Mouse (Mus musculus) forebrain, embryonic 15.5 days (tissue): Measurements from ENCODE around the gene Chchd1. TPM values are rescaled to one million over a fixed set of nuclear protein-coding genes. Genes with fewer than 3 reads are reported as not detected.
A peak's percentile ranks its signal among the peaks of the same experiment; 100 is the strongest.

Source experiments
- ATAC-seq: fragments of 200-750 bp; cut with Nextera tagmentation; replicated peaks from 2 replicates; pipeline ENCODE4 v1.8.0; 2017; ENCODE audit warnings: mild to moderate bottlenecking, moderate TSS enrichment, moderate library complexity
- H3K27ac ChIP-seq: fragments of 300-500 bp; sonication (generic); replicated peaks from 2 replicates; pipeline ENCODE4 v1.5.1; 2015; ENCODE audit warnings: mild to moderate bottlenecking, inconsistent platforms
- H3K27me3 ChIP-seq: fragments of 300-500 bp; sonication (generic); 2 replicates; pipeline ENCODE4 v1.6.1; 2015; ENCODE audit warnings: inconsistent platforms
- H3K36me3 ChIP-seq: fragments of 300-500 bp; sonication (generic); 2 replicates; pipeline ENCODE4 v1.6.1; 2015; ENCODE audit warnings: mild to moderate bottlenecking, inconsistent platforms
- H3K4me1 ChIP-seq: fragments of 300-500 bp; sonication (generic); 2 replicates; pipeline ENCODE4 v1.6.1; 2015; ENCODE audit warnings: inconsistent platforms
- H3K4me2 ChIP-seq: fragments of 300-500 bp; sonication (generic); replicated peaks from 2 replicates; pipeline ENCODE4 v1.6.1; 2015; ENCODE audit warnings: mild to moderate bottlenecking, inconsistent platforms
- H3K4me3 ChIP-seq: fragments of 300-500 bp; sonication (generic); 2 replicates; pipeline ENCODE4 v1.5.1; 2015; ENCODE audit warnings: mild to moderate bottlenecking, inconsistent platforms
- H3K9ac ChIP-seq: fragments of 300-500 bp; sonication (generic); replicated peaks from 2 replicates; pipeline ENCODE4 v1.6.1; 2015; ENCODE audit warnings: mild to moderate bottlenecking, inconsistent platforms
- H3K9me3 ChIP-seq: fragments of 300-500 bp; sonication (generic); 2 replicates; pipeline ENCODE4 v1.6.1; 2016; ENCODE audit warnings: inconsistent platforms
- WGBS: fragments of 180-500 bp; shearing (Covaris S2); methylation state at CpG from one replicate; pipeline ENCODE4 v1.1.7; 2015; ENCODE audit warnings: mixed read lengths; 5-methylcytosine and 5-hydroxymethylcytosine counted together
- polyA plus RNA-seq: library from polyadenylated mRNA; unstranded; fragments of >200 nt; fragmentation: Nextera tagmentation; extraction: Ambion mirVana; gene quantifications from 2 replicates; pipeline ENCODE4 v1.2.1, GENCODE M21; 2015

The Chchd1 gene
- polyA plus RNA-seq, 1 experiment from 2014 or later = 213 TPM

DNA sequence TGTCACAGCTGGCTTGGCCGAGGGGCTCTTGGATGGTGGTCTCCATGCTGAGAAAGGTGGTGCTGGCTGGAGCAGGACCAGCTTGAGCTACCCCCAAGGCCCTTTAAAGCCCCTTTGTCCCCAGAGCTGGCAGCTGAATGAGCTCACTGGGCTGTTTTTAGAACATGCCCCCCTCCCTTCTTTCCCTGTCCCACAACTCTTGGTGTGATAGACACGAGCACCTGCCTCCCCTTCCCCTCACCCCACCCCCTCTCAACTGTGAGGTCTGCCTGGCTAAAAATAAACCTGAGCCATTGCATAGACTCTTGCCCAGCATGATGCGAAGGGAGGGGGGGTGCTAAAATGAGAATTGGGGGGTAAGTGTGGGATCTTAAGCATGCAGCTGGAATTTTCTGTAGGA is 38.4 kb upstream of the Chchd1 start:
- no peak overlapping the region for H3K27ac ChIP-seq

GRCm38 (mm10) chr14:20667469-20667868 is 35.3 kb upstream of the Chchd1 start:
- Histone ChIP-seq H3K9me3 (no peaks in the 10 kb centered on the region), H3K4me3 (no peak overlapping the region), H3K27ac (no peak overlapping the region), H3K36me3 (no peaks in the 10 kb centered on the region), H3K27me3 (peaks cover 8% of the 10 kb centered on the region; the same call in 1 of the 2 replicates), H3K4me1 (no peaks in the 10 kb centered on the region), H3K4me2 (no peak overlapping the region), H3K9ac (no peak overlapping the region)
- ATAC-seq = no peak
- 67% methylated on average over 1 of the region's 1 CpGs for WGBS

More for the DNA sequence above, 38.4 kb upstream of the Chchd1 start:
- Histone ChIP-seq H3K9me3 (no peaks in the 10 kb centered on the region), H3K4me1 (peaks cover 11% of the 10 kb centered on the region), H3K27me3 (0 out of 2 replicates have a peak, but pooled peaks cover 8% of the 10 kb centered on the region), H3K9ac (no peak overlapping the region), H3K36me3 (no peaks in the 10 kb centered on the region), H3K4me3 (no peak overlapping the region), H3K4me2 (no peak overlapping the region)
- no peak for ATAC-seq
- 40% methylated on average over 3 of the region's 3 CpGs for WGBS

- H3K4me3 ChIP-seq = no peak within 1 kb of the TSS
- no peak within 1 kb of the TSS for H3K9ac ChIP-seq
- H3K27ac ChIP-seq = no peak within 1 kb of the TSS
- no peak for ATAC-seq
- no peaks in the 10 kb centered on the region for H3K36me3 ChIP-seq
- 0 out of 2 replicates have a peak, but pooled peaks cover under 1% of the 10 kb centered on the region for H3K4me1 ChIP-seq
- H3K9me3 ChIP-seq = no peaks in the 10 kb centered on the region
- WGBS = 79% methylated on average over 8 of the region's 8 CpGs
- H3K4me2 ChIP-seq = no peak within 1 kb of the TSS
- H3K27me3 ChIP-seq = peaks cover 3% of the 10 kb centered on the region; the same call in 1 of the 2 replicates
Measured at GRCm38 (mm10) chr14:20668154-20668810, 34.5 kb upstream of the Chchd1 start, which contains the start of gene Synpo2l. Synpo2l (minus strand) TSS chr14:20668354.

DNA sequence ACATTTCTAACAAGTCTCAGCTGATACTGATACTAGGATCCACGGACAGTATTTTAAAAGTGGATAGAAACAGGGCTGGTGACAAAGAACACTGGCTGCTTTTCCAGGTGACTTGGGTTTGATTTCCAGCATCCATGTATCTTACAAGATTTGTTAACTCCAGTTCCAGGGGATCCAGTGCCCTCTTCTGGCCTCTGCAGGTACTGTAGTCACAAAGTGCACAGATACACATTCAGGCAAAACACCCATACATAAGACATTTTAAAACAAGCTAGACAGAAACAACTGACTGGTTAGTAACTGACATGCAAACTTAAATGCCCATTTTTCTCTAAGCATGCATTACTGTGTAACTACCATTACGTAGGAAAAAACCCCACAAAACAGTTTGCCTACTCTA is 29.8 kb upstream of the Chchd1 start:
- H3K4me2 ChIP-seq = peak overlapping the region; percentile 83; the same call in 1 of the 2 replicates
- ATAC-seq = no peak

GRCm38 (mm10) chr14:20673735-20674063 is 29.1 kb upstream of the Chchd1 start:
- Histone ChIP-seq H3K36me3 (peaks cover 27% of the 10 kb centered on the region), H3K9ac (peak overlapping the region; percentile 38), H3K4me1 (peaks cover 20% of the 10 kb centered on the region), H3K27ac (peak overlapping the region; percentile 83), H3K4me2 (peak overlapping the region; percentile 83), H3K4me3 (peak overlapping the region; percentile 85), H3K27me3 (no peaks in the 10 kb centered on the region; the same call in 1 of the 2 replicates), H3K9me3 (no peaks in the 10 kb centered on the region)
- peak; percentile 72 for ATAC-seq
- 12% methylated on average over 13 of the region's 13 CpGs for WGBS

More for the DNA sequence above, 29.8 kb upstream of the Chchd1 start:
- WGBS = 92% methylated on average over 2 of the region's 2 CpGs
- H3K4me1 ChIP-seq = peaks cover 20% of the 10 kb centered on the region
- peaks cover 20% of the 10 kb centered on the region for H3K36me3 ChIP-seq
- H3K4me3 ChIP-seq = no peak overlapping the region
- H3K27ac ChIP-seq = no peak overlapping the region
- H3K27me3 ChIP-seq = no peaks in the 10 kb centered on the region; the same call in 1 of the 2 replicates
- no peak overlapping the region for H3K9ac ChIP-seq
- H3K9me3 ChIP-seq = no peaks in the 10 kb centered on the region

GRCm38 (mm10) chr14:20674064-20674833 is 28.6 kb upstream of the Chchd1 start, which contains the start of gene Sec24c:
Sec24c (plus strand) TSS chr14:20674308.
- Histone ChIP-seq H3K9me3 (no peaks in the 10 kb centered on the region), H3K4me1 (peaks cover 20% of the 10 kb centered on the region), H3K4me3 (peak within 1 kb of the TSS; percentile 85), H3K27ac (peak within 1 kb of the TSS; percentile 83), H3K4me2 (peak within 1 kb of the TSS; percentile 83), H3K36me3 (peaks cover 32% of the 10 kb centered on the region), H3K27me3 (no peaks in the 10 kb centered on the region; the same call in 1 of the 2 replicates), H3K9ac (peak within 1 kb of the TSS; percentile 80)
- 3% methylated on average over 43 of the region's 43 CpGs for WGBS
- peak; percentile 96 for ATAC-seq

DNA sequence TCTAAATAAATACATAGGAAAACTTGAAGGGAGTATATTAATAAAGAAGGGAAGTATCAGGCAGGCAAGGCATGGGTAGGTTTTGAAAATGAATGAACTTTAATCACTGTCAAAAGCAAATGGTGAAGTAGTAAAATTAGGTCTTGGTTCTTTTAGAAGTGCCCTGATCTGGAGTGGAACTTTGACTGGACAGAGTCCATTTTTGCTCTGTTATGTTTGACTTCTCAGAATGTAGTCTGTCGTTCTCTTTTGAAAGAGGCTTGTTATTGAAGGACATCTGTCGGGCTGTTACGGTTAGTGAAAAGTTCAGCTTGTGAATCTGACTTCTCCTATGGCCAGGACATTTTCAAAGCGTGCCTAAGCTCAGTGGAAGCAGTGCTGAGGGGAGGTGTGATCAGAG is 24.9 kb upstream of the Chchd1 start:
- H3K9ac ChIP-seq = no peak overlapping the region
- ATAC-seq = no peak
- H3K4me3 ChIP-seq = no peak overlapping the region
- H3K9me3 ChIP-seq = no peaks in the 10 kb centered on the region
- H3K27me3 ChIP-seq = no peaks in the 10 kb centered on the region
- 90% methylated on average over 4 of the region's 4 CpGs for WGBS
- no peak overlapping the region for H3K27ac ChIP-seq
- H3K36me3 ChIP-seq = peaks cover 69% of the 10 kb centered on the region
- no peak overlapping the region for H3K4me2 ChIP-seq
- peaks cover 20% of the 10 kb centered on the region for H3K4me1 ChIP-seq

DNA sequence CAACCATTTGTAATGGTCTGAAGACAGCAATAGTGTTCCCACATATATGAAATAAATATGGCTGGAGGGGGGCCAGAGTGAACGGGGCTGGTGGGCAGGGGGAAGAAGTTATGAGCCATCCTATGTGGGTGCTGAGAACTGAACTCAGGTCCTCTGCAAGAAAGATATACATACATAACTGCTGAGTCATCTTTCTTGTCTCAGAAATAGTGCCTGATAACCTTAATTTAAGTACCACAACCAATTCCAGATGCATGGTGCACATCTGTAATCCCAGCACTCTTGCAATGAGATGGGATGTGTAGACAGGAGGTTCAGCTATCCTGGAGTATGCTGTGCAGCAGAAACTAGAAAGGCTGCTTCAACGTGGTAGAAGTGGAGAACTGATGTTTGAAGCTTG is 21.1 kb upstream of the Chchd1 start:
- H3K4me3 ChIP-seq = no peak overlapping the region
- ATAC-seq = no peak
- no peak overlapping the region for H3K27ac ChIP-seq
- no peaks in the 10 kb centered on the region for H3K27me3 ChIP-seq
- no peak overlapping the region for H3K9ac ChIP-seq
- H3K4me1 ChIP-seq = no peaks in the 10 kb centered on the region
- peaks cover 98% of the 10 kb centered on the region for H3K36me3 ChIP-seq
- 93% methylated on average over 2 of the region's 2 CpGs for WGBS
- H3K9me3 ChIP-seq = no peaks in the 10 kb centered on the region
- H3K4me2 ChIP-seq = no peak overlapping the region

DNA sequence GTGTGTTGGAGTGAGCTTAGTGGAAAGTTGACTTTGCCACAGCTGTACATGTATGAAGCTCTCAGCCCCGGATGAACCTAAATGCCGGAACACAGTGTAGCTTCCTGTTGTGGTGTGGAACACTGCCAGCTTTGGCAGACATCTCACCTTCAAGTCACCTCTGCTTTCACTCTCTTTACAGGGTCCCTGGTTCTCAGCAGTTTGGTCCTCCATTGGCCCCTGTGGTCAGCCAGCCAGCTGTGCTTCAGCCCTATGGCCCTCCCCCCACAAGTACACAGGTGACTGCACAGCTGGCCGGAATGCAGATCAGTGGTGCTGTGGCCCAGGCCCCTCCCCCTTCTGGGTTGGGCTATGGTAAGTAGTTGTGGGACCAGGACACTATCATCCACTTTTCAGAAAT is 20.3 kb upstream of the Chchd1 start:
- H3K27me3 ChIP-seq = no peaks in the 10 kb centered on the region
- H3K9ac ChIP-seq = no peak overlapping the region
- no peak overlapping the region for H3K27ac ChIP-seq
- peaks cover 99% of the 10 kb centered on the region for H3K36me3 ChIP-seq
- no peak overlapping the region for H3K4me2 ChIP-seq
- no peak overlapping the region for H3K4me3 ChIP-seq
- ATAC-seq = no peak
- H3K9me3 ChIP-seq = no peaks in the 10 kb centered on the region
- H3K4me1 ChIP-seq = no peaks in the 10 kb centered on the region
- WGBS = 78% methylated on average over 3 of the region's 3 CpGs

DNA sequence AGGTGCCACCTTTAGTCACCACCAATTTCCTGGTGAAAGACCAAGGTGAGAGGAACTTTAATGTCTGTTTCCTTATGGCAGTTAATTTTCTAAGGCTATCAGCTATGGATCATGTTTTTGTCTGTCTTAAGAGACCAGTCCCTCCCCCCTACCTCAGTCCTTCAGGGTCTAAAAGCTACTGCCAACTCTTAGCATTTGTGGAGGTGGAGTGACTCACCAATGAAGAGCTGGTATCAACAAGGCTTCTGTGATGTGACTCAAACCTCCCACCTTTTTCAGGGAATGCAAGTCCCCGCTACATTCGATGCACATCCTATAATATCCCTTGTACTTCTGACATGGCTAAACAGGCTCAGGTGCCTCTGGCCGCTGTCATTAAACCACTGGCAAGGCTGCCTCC is 16.2 kb upstream of the Chchd1 start:
- ATAC-seq = no peak
- Histone ChIP-seq H3K4me3 (no peak overlapping the region), H3K36me3 (peaks cover 98% of the 10 kb centered on the region), H3K9ac (no peak overlapping the region), H3K4me2 (no peak overlapping the region), H3K27me3 (no peaks in the 10 kb centered on the region), H3K9me3 (no peaks in the 10 kb centered on the region), H3K4me1 (no peaks in the 10 kb centered on the region), H3K27ac (no peak overlapping the region)
- 96% methylated on average over 3 of the region's 3 CpGs for WGBS

- ATAC-seq = no peak
- no peak overlapping the region for H3K27ac ChIP-seq
- H3K4me2 ChIP-seq = no peak overlapping the region
- H3K27me3 ChIP-seq = no peaks in the 10 kb centered on the region
- no peak overlapping the region for H3K4me3 ChIP-seq
- H3K4me1 ChIP-seq = no peaks in the 10 kb centered on the region; the same call in 1 of the 2 replicates
- H3K9ac ChIP-seq = no peak overlapping the region
- H3K9me3 ChIP-seq = no peaks in the 10 kb centered on the region
- 95% methylated on average over 2 of the region's 2 CpGs for WGBS
- H3K36me3 ChIP-seq = peaks cover 97% of the 10 kb centered on the region
Measured at GRCm38 (mm10) chr14:20689009-20689408, 13.8 kb upstream of the Chchd1 start.

- peaks cover 75% of the 10 kb centered on the region for H3K36me3 ChIP-seq
- no peaks in the 10 kb centered on the region for H3K27me3 ChIP-seq
- no peak overlapping the region for H3K9ac ChIP-seq
- H3K4me1 ChIP-seq = peaks cover 20% of the 10 kb centered on the region
- no peak overlapping the region for H3K4me3 ChIP-seq
- ATAC-seq = no peak
- H3K27ac ChIP-seq = no peak overlapping the region
- no peak overlapping the region for H3K4me2 ChIP-seq
- 94% methylated on average over 6 of the region's 6 CpGs for WGBS
- H3K9me3 ChIP-seq = no peaks in the 10 kb centered on the region
Measured at GRCm38 (mm10) chr14:20691772-20692171, 11.0 kb upstream of the Chchd1 start.
